Mouse (Mus musculus) liver, adult (tissue): ENCODE data around the gene Olfr1313.

ENCODE experiments used
- GATA4 ChIP-seq: IDR thresholded peaks from 2 replicates; pipeline ENCODE4 v1.6.1; 2014; ENCODE audit warnings: mild to moderate bottlenecking, low read length; ENCODE audit not compliant: insufficient replicate concordance

The Olfr1313 gene

GRCm38 (mm10) chr2:112077743-112078142, at the start of gene Olfr1313:
Gene Olfr1313 (minus strand): TSS chr2:112077843.
- no peak for TF ChIP-seq GATA4

GRCm38 (mm10) chr2:112115340-112115739, 37.7 kb upstream of the Olfr1313 start, which contains the start of gene Olfr1315-ps1:
Gene Olfr1315-ps1 (minus strand): TSS chr2:112115440.
- no peak for TF ChIP-seq GATA4

- no peak for TF ChIP-seq GATA4
Observed at GRCm38 (mm10) chr2:112096681-112097080, 19.0 kb upstream of the Olfr1313 start, which contains the start of gene Olfr1314. Gene Olfr1314 (minus strand): TSS chr2:112096781.

GRCm38 (mm10) chr2:112050138-112050537, 27.5 kb downstream of the Olfr1313 start, which contains the start of gene Olfr1312:
Gene Olfr1312 (minus strand): TSS chr2:112050238.
- TF ChIP-seq GATA4 = no peak

GRCm38 (mm10) chr2:112024312-112024711, 53.3 kb downstream of the Olfr1313 start, which contains the start of gene Olfr1311:
Gene Olfr1311 (minus strand): TSS chr2:112024412.
- TF ChIP-seq GATA4 = no peak
